Mouse (Mus musculus) ES-Bruce4 (cell line): Measurements from ENCODE around the gene Plekhg4.

Source experiments
- CTCF ChIP-seq: IDR thresholded peaks from one replicate; pipeline ENCODE4 v1.8.1; 2011; ENCODE audit warnings: low read depth, low read length
- EP300 ChIP-seq: IDR thresholded peaks from 2 replicates; pipeline ENCODE4 v1.6.1; 2011; ENCODE audit warnings: low read depth, low read length; ENCODE audit not compliant: insufficient read depth

GRCm38 (mm10) chr8:105354549-105354948, 18.5 kb upstream of the Plekhg4 start:
- TF ChIP-seq CTCF (no peak), EP300 (no peak)
